Mouse (Mus musculus) layer of hippocampus, adult 9-10 months (tissue): Measurements from ENCODE around the gene Sdc4.

Experiments
- DNase-seq: peaks from one replicate; pipeline ENCODE4 v3.0.0; 2022; ENCODE audit warnings: low spot score

The Sdc4 gene

GRCm38 (mm10) chr2:164449341-164450042 is 5.8 kb upstream of the Sdc4 start:
- no peak for DNase-seq

GRCm38 (mm10) chr2:164448921-164449320 is 5.2 kb upstream of the Sdc4 start:
- no peak for DNase-seq

GRCm38 (mm10) chr2:164448140-164448539 is 4.5 kb upstream of the Sdc4 start:
- no peak for DNase-seq

- DNase-seq = no peak
Measured at GRCm38 (mm10) chr2:164446086-164446469, 2.4 kb upstream of the Sdc4 start.

GRCm38 (mm10) chr2:164445399-164446085 is 1.9 kb upstream of the Sdc4 start:
- no peak for DNase-seq

- no peak for DNase-seq
Measured at GRCm38 (mm10) chr2:164444701-164445100, 1.0 kb upstream of the Sdc4 start.

- no peak for DNase-seq
Measured at GRCm38 (mm10) chr2:164443051-164443437, 643 bp downstream of the Sdc4 start.

- DNase-seq = no peak
Measured at GRCm38 (mm10) chr2:164442315-164443050, 1.2 kb downstream of the Sdc4 start.

GRCm38 (mm10) chr2:164441731-164442130 is 2.0 kb downstream of the Sdc4 start:
- no peak for DNase-seq

- no peak for DNase-seq
Measured at GRCm38 (mm10) chr2:164441155-164441554, 2.5 kb downstream of the Sdc4 start.

GRCm38 (mm10) chr2:164440314-164440713 is 3.4 kb downstream of the Sdc4 start:
- DNase-seq = no peak

GRCm38 (mm10) chr2:164439001-164439421 is 4.7 kb downstream of the Sdc4 start:
- DNase-seq = no peak

GRCm38 (mm10) chr2:164438257-164438656 is 5.4 kb downstream of the Sdc4 start:
- no peak for DNase-seq

- no peak for DNase-seq
Measured at GRCm38 (mm10) chr2:164437710-164438109, 6.0 kb downstream of the Sdc4 start.

- DNase-seq = no peak
Measured at GRCm38 (mm10) chr2:164436961-164437360, 6.7 kb downstream of the Sdc4 start.

- DNase-seq = no peak
Measured at GRCm38 (mm10) chr2:164436215-164436913, 7.3 kb downstream of the Sdc4 start.

- no peak for DNase-seq
Measured at GRCm38 (mm10) chr2:164435216-164436090, 8.2 kb downstream of the Sdc4 start.

GRCm38 (mm10) chr2:164434681-164435080 is 9.0 kb downstream of the Sdc4 start:
- DNase-seq = no peak

- no peak for DNase-seq
Measured at GRCm38 (mm10) chr2:164433278-164433895, 10.3 kb downstream of the Sdc4 start.

GRCm38 (mm10) chr2:164432541-164433191 is 11.0 kb downstream of the Sdc4 start:
- DNase-seq = no peak
